Mouse (Mus musculus): Measurements from ENCODE around the gene Prrg4. TPM values are rescaled to one million over a fixed set of nuclear protein-coding genes. Genes with fewer than 3 reads are reported as not detected.
"Not testable (repeated sequence)": the region's sequence is repeated elsewhere in the genome, so short reads cannot be mapped to it uniquely, and the experiment has no call there.

Prrg4 gene
- polyA plus RNA-seq, 1 experiment = 0.35 TPM

- Histone ChIP-seq H3K4me3 (replicated peaks) (peak overlapping the region; percentile 65), H3K9me3 (no peaks in the 10 kb centered on the region), H3K27me3 (replicated peaks) (peaks cover 22% of the 10 kb centered on the region), H3K36me3 (replicated peaks; ENCODE audit: low read length) (no peaks in the 10 kb centered on the region), H3K4me1 (peaks cover 38% of the 10 kb centered on the region)
- TF ChIP-seq GATA1 (IDR thresholded peaks at IDR 0.05; ENCODE audit: borderline replicate concordance, low read length) (no peak), FLI1 (IDR thresholded peaks at IDR 0.05; ENCODE audit: low read length) (no peak)
Observed at GRCm38 (mm10) chr2:104846638-104847414, 2.9 kb downstream of the Prrg4 start.

GRCm38 (mm10) chr2:104842559-104842958 is 7.1 kb downstream of the Prrg4 start:
- H3K36me3 ChIP-seq (replicated peaks; ENCODE audit: low read length) = peaks cover 10% of the 10 kb centered on the region
- no peaks in the 10 kb centered on the region for H3K9me3 ChIP-seq
- H3K4me3 ChIP-seq (replicated peaks) = no peak overlapping the region
- H3K27me3 ChIP-seq (replicated peaks) = no peaks in the 10 kb centered on the region
- H3K4me1 ChIP-seq = peaks cover 11% of the 10 kb centered on the region
- no peak for TF ChIP-seq GATA1 (IDR thresholded peaks at IDR 0.05; ENCODE audit: borderline replicate concordance, low read length)
- TF ChIP-seq FLI1 (IDR thresholded peaks at IDR 0.05; ENCODE audit: low read length) = no peak

GRCm38 (mm10) chr2:104841736-104842135 is 7.9 kb downstream of the Prrg4 start:
- H3K27me3 ChIP-seq (replicated peaks) = no peaks in the 10 kb centered on the region
- TF ChIP-seq GATA1 (IDR thresholded peaks at IDR 0.05; ENCODE audit: borderline replicate concordance, low read length) (no peak), FLI1 (IDR thresholded peaks at IDR 0.05; ENCODE audit: low read length) (no peak)
- H3K4me1 ChIP-seq = peaks cover 5% of the 10 kb centered on the region
- H3K36me3 ChIP-seq (replicated peaks; ENCODE audit: low read length) = peaks cover 10% of the 10 kb centered on the region
- H3K4me3 ChIP-seq (replicated peaks) = no peak overlapping the region
- no peaks in the 10 kb centered on the region for H3K9me3 ChIP-seq

- TF ChIP-seq FLI1 (IDR thresholded peaks at IDR 0.05; ENCODE audit: low read length) (no peak), GATA1 (IDR thresholded peaks at IDR 0.05; ENCODE audit: borderline replicate concordance, low read length) (no peak)
- H3K36me3 ChIP-seq (replicated peaks; ENCODE audit: low read length) = peaks cover 10% of the 10 kb centered on the region
Observed at GRCm38 (mm10) chr2:104840974-104841373, 8.7 kb downstream of the Prrg4 start.

GRCm38 (mm10) chr2:104832486-104832885 is 17.2 kb downstream of the Prrg4 start:
- Histone ChIP-seq H3K36me3 (replicated peaks; ENCODE audit: low read length) (peaks cover 8% of the 10 kb centered on the region), H3K27me3 (replicated peaks) (no peaks in the 10 kb centered on the region), H3K4me1 (no peaks in the 10 kb centered on the region), H3K4me3 (replicated peaks) (no peak overlapping the region), H3K9me3 (no peaks in the 10 kb centered on the region)
- TF ChIP-seq GATA1 (IDR thresholded peaks at IDR 0.05; ENCODE audit: borderline replicate concordance, low read length) (no peak), FLI1 (IDR thresholded peaks at IDR 0.05; ENCODE audit: low read length) (no peak)

More at GRCm38 (mm10) chr2:104840974-104841373, 8.7 kb downstream of the Prrg4 start:
- Histone ChIP-seq H3K27me3 (replicated peaks) (no peaks in the 10 kb centered on the region), H3K4me3 (replicated peaks) (no peak overlapping the region), H3K4me1 (no peaks in the 10 kb centered on the region), H3K9me3 (no peaks in the 10 kb centered on the region)

- H3K9me3 ChIP-seq = no peaks in the 10 kb centered on the region
- H3K4me3 ChIP-seq (replicated peaks) = no peak overlapping the region
- no peak for TF ChIP-seq GATA1 (IDR thresholded peaks at IDR 0.05; ENCODE audit: borderline replicate concordance, low read length)
- no peak for TF ChIP-seq FLI1 (IDR thresholded peaks at IDR 0.05; ENCODE audit: low read length)
- H3K4me1 ChIP-seq = no peaks in the 10 kb centered on the region
- H3K36me3 ChIP-seq (replicated peaks; ENCODE audit: low read length) = no peaks in the 10 kb centered on the region
- H3K27me3 ChIP-seq (replicated peaks) = peaks cover 2% of the 10 kb centered on the region
Observed at GRCm38 (mm10) chr2:104826191-104826590, 23.5 kb downstream of the Prrg4 start.

GRCm38 (mm10) chr2:104818763-104819162 is 30.9 kb downstream of the Prrg4 start:
- H3K27me3 ChIP-seq (replicated peaks) = peaks cover 24% of the 10 kb centered on the region
- H3K36me3 ChIP-seq (replicated peaks; ENCODE audit: low read length); H3K4me3 ChIP-seq (replicated peaks): not testable (repeated sequence)

GRCm38 (mm10) chr2:104817555-104818330 is 31.9 kb downstream of the Prrg4 start:
- H3K36me3 ChIP-seq (replicated peaks; ENCODE audit: low read length) = no peaks in the 10 kb centered on the region
- H3K4me3 ChIP-seq (replicated peaks) = peak overlapping the region; percentile 94
- TF ChIP-seq FLI1 (IDR thresholded peaks at IDR 0.05; ENCODE audit: low read length) (no peak), GATA1 (IDR thresholded peaks at IDR 0.05; ENCODE audit: borderline replicate concordance, low read length) (no peak)
- peaks cover 23% of the 10 kb centered on the region for H3K27me3 ChIP-seq (replicated peaks)
- peaks cover 23% of the 10 kb centered on the region for H3K4me1 ChIP-seq
- H3K9me3 ChIP-seq = no peaks in the 10 kb centered on the region

More at GRCm38 (mm10) chr2:104818763-104819162, 30.9 kb downstream of the Prrg4 start:
- H3K9me3 ChIP-seq = not testable (repeated sequence)
- peaks cover 23% of the 10 kb centered on the region for H3K4me1 ChIP-seq

- Histone ChIP-seq H3K36me3 (replicated peaks; ENCODE audit: low read length) (no peaks in the 10 kb centered on the region), H3K27me3 (replicated peaks) (peaks cover 23% of the 10 kb centered on the region), H3K9me3 (no peaks in the 10 kb centered on the region), H3K4me1 (peaks cover 23% of the 10 kb centered on the region), H3K4me3 (replicated peaks) (peak overlapping the region; percentile 94)
- TF ChIP-seq FLI1 (IDR thresholded peaks at IDR 0.05; ENCODE audit: low read length) (no peak), GATA1 (IDR thresholded peaks at IDR 0.05; ENCODE audit: borderline replicate concordance, low read length) (no peak)
Observed at GRCm38 (mm10) chr2:104816866-104817439, 32.7 kb downstream of the Prrg4 start.
